Mouse (Mus musculus) midbrain, postnatal 0 days (tissue): Measurements from ENCODE around the gene Gm7534. TPM values are rescaled to one million over a fixed set of nuclear protein-coding genes. Genes with fewer than 3 reads are reported as not detected.

Source experiments
- ATAC-seq: fragments of 200-750 bp; cut with Nextera tagmentation; 2 replicates; pipeline ENCODE4 v1.8.0; 2017; ENCODE audit warnings: moderate number of reproducible peaks, mild to moderate bottlenecking, moderate TSS enrichment, moderate library complexity; ENCODE audit not compliant: low FRiP score
- DNase-seq: peaks from one replicate; pipeline ENCODE4 v3.0.0-alpha.2; 2015; ENCODE audit warnings: low spot score
- H3K27ac ChIP-seq: fragments of 300-500 bp; sonication (generic); 2 replicates; pipeline ENCODE4 v1.5.1; 2014; ENCODE audit warnings: low read depth, mild to moderate bottlenecking, low read length, mixed read lengths
- H3K27me3 ChIP-seq: fragments of 300-500 bp; sonication (generic); 2 replicates; pipeline ENCODE4 v1.6.1; 2014; ENCODE audit warnings: low read length, control low read depth, mixed read lengths; ENCODE audit not compliant: insufficient read depth
- H3K36me3 ChIP-seq: fragments of 300-500 bp; sonication (generic); 2 replicates; pipeline ENCODE4 v1.6.1; 2014; ENCODE audit warnings: low read length, control low read depth, mixed read lengths; ENCODE audit not compliant: insufficient read depth
- H3K4me1 ChIP-seq: fragments of 300-500 bp; sonication (generic); 2 replicates; pipeline ENCODE4 v1.6.1; 2014; ENCODE audit warnings: mild to moderate bottlenecking, control low read depth, antibody characterized with exemption, low read length, mixed read lengths; ENCODE audit not compliant: insufficient read depth
- H3K4me2 ChIP-seq: fragments of 300-500 bp; sonication (generic); 2 replicates; pipeline ENCODE4 v1.6.1; 2014; ENCODE audit warnings: low read depth, mild to moderate bottlenecking, low read length, mixed read lengths; ENCODE audit not compliant: poor library complexity, severe bottlenecking
- H3K4me3 ChIP-seq: fragments of 300-500 bp; sonication (generic); 2 replicates; pipeline ENCODE4 v1.5.1; 2014; ENCODE audit warnings: low read depth, mild to moderate bottlenecking, low read length, moderate library complexity
- H3K9ac ChIP-seq: fragments of 300-500 bp; sonication (generic); replicated peaks from 2 replicates; pipeline ENCODE4 v1.6.1; 2014; ENCODE audit warnings: mild to moderate bottlenecking, low read length, moderate library complexity, mixed read lengths; ENCODE audit not compliant: poor library complexity, severe bottlenecking
- H3K9me3 ChIP-seq: fragments of 300-500 bp; sonication (generic); 2 replicates; pipeline ENCODE4 v1.6.1; 2016; ENCODE audit warnings: low read length, control low read depth
- CTCF ChIP-seq: IDR thresholded peaks from 2 replicates; pipeline ENCODE4 v1.5.1; 2016; ENCODE audit warnings: antibody characterized with exemption, mild to moderate bottlenecking
- WGBS: fragments of 180-500 bp; shearing (Covaris S2); extraction: QIAGEN DNeasy Blood & Tissue Kit; methylation state at CpG from one replicate; pipeline ENCODE4 v1.1.7; 2014; 5-methylcytosine and 5-hydroxymethylcytosine counted together
- polyA plus RNA-seq: library from polyadenylated mRNA; unstranded; fragments of >200 nt; fragmentation: Nextera tagmentation; extraction: Ambion mirVana; gene quantifications from 2 replicates; pipeline ENCODE4 v1.2.1, GENCODE M21; 2015
- total RNA-seq: library from RNA; depleted of rRNA; stranded (reverse); fragments of >200 nt; gene quantifications from 2 replicates; pipeline ENCODE4 v1.2.3, GENCODE M21; 2014

Gene Gm7534
- total and polyA plus RNA-seq, 2 experiments from 2014 or later: not detected

DNA sequence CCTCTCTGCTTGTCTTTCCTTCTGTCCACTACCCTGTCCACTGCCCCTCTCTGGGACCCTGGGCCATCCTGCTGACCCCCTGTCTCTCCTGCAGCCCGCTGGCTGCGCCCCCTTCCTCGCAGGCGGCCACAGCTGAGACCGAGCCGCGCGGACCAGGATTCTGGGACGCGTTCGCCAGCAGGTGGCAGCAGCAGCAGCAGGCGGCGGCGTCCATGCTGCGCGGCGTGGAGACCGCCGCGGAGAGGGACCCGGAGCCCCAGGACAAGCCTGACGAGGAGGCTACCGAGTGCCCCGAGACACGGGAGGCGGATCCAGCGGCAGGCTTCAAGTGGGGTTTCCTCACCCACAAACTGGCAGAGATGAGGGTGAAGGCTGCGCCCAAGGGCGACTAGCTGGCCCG lies 46.8 kb upstream of the Gm7534 start:
- Histone ChIP-seq H3K9ac (peak overlapping the region; percentile 40), H3K4me1 (peaks cover 8% of the 10 kb centered on the region; the same call in 1 of the 2 replicates), H3K4me2 (peak overlapping the region; percentile 77), H3K9me3 (no peaks in the 10 kb centered on the region), H3K4me3 (peak overlapping the region; percentile 55), H3K27me3 (peaks cover 33% of the 10 kb centered on the region), H3K36me3 (no peaks in the 10 kb centered on the region), H3K27ac (no peak overlapping the region)
- WGBS: 2% methylated on average over 30 of the region's 30 CpGs
- peak; percentile 96 for TF ChIP-seq CTCF
- ATAC-seq: no peak
- peak; percentile 65 for DNase-seq

DNA sequence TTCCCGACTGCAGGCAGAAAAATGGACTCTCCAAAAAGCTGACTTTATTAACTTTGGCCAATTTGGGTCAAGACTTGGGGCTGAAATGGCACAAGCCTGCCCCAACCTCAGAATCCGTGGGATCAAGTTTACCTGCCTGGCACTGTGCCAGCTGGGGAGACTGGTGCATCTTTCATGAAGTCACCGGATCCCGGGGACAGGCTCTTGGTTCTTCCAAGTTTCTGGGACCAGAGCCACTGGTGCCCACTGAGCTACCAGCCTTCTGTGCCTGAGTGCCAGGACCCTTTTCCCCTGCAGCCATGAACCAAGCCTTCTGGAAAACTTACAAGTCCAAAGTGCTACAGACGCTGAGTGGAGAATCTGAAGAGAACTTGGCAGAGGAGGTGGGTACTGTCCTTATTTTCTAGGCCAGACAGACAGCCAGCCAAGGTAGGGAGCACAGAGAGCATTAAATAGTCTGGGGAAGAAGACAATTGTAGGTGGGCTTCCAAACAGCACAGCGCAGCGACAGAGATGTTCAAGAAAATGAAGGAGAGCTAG lies 44.0 kb upstream of the Gm7534 start, which contains the start of gene Gm30191:
TSS of gene Gm30191 (plus strand) at position 217 of the 540 bp plus-strand sequence.
- H3K4me3 ChIP-seq: peak within 1 kb of the TSS; percentile 67
- DNase-seq (peak; percentile 30), ATAC-seq (no peak)
- H3K9me3 ChIP-seq: no peaks in the 10 kb centered on the region
- H3K4me2 ChIP-seq: peak within 1 kb of the TSS; percentile 97
- no peak for TF ChIP-seq CTCF
- no peak within 1 kb of the TSS for H3K27ac ChIP-seq
- peaks cover 12% of the 10 kb centered on the region; the same call in 1 of the 2 replicates for H3K4me1 ChIP-seq
- no peaks in the 10 kb centered on the region for H3K36me3 ChIP-seq
- WGBS: 72% methylated on average over 7 of the region's 7 CpGs
- peaks cover 18% of the 10 kb centered on the region for H3K27me3 ChIP-seq
- no peak within 1 kb of the TSS for H3K9ac ChIP-seq

DNA sequence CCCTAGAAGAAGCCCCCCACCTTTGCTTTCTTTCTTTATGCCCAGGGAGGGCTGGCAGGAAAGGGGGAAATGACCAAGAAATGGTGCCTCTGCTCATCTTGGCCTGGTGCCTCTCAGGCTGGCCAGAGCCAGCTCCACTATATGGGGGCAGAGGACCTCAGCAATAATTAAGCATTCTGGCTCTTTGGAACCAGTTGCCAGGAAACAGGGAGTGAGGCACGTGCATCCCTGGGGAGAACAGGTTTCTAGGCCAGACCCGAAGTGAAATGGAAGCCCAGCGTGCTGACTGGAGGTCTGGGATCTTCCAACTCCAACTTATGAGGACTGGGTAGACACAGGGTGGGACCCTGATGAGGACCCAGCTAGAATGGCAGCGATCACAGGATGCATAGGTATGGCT lies 43.5 kb upstream of the Gm7534 start:
- no peak for ATAC-seq
- Histone ChIP-seq H3K27me3 (peaks cover 16% of the 10 kb centered on the region), H3K9ac (no peak overlapping the region), H3K4me2 (no peak overlapping the region), H3K27ac (no peak overlapping the region), H3K36me3 (no peaks in the 10 kb centered on the region), H3K4me1 (peaks cover 12% of the 10 kb centered on the region; the same call in 1 of the 2 replicates), H3K4me3 (no peak overlapping the region), H3K9me3 (no peaks in the 10 kb centered on the region)
- TF ChIP-seq CTCF: no peak
- 16% methylated on average over 4 of the region's 4 CpGs for WGBS
- DNase-seq: peak; percentile 80

DNA sequence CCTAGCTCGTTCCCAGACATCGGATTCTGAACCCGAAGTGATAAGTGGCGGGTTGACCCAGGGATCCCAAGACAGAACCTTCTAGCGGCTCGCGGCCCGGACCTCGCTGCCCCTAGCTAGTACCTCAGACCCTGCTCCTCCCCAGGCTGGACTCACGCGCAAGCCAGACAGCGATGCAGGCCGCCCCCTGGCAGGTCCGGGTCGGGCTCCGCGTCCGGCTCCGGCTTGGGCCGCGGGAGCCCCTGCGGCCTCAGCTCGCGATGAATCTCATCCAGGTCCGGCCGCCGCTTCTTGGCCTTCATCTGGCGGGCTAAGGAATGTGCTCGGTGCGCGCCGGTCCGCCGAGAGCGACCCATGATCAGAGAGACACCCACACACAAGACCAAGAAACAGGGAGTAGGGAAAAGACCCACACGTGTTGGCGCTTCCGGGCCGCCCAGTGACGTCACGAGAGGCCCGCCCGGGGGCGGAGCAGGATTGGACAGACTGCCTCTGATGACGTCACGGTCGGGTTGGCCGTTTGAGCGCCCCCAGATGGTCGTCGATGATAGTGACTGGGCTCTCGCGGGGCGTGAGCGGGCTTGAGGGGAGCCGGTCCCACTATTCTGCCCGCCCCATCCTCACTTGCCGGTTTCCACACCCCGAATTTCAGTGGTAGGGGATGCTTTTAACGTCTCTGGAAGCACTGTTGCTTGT lies 42.5 kb upstream of the Gm7534 start, which contains the start of gene Zfp593:
TSS of gene Zfp593 (minus strand) at position 445 of the 696 bp plus-strand sequence.
- Histone ChIP-seq H3K9ac (peak within 1 kb of the TSS; percentile 68), H3K9me3 (no peaks in the 10 kb centered on the region), H3K27me3 (peaks cover 11% of the 10 kb centered on the region), H3K4me1 (peaks cover 9% of the 10 kb centered on the region; the same call in 1 of the 2 replicates), H3K27ac (no peak within 1 kb of the TSS), H3K4me3 (peak within 1 kb of the TSS; percentile 67), H3K4me2 (peak within 1 kb of the TSS; percentile 97), H3K36me3 (no peaks in the 10 kb centered on the region)
- ATAC-seq (peak; percentile 74), DNase-seq (peak; percentile 93)
- TF ChIP-seq CTCF: peak; percentile 90
- WGBS: under 1% methylated on average over 60 of the region's 60 CpGs

DNA sequence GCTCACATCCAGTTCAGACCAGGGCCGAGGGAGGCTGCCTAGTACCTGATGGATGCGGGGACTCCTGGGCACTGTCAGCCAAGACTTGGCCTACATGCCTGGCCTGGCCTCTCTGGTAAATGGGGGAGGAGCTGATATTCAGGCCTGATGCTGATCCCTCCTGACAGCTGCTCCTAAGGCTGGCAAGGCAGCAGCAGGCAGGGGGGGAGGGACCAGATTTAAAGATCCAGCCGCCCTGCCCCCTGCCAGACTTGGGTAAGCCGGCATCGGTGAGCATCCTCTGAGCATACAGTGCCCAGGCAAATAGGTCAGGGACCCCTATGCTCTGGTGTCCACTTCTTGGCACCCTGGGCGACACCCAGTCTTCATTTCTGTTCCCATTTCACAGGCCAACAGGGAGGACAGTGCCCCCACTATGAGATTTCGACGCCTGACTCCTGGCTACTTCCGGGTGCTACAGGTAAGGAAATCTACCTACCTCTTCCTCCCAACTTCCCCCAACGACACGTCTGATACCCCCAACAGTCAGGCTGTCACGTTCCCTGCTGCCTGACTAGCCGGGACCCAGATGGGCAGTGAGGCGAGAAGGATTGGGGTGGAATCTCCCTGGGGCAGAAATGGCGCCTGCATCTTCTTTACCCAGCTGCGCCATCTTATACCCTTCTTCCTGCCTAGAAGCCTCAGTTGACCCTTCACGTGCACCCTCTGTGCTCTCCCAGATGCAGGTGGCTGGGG lies 40.9 kb upstream of the Gm7534 start, which contains the start of gene E130218I03Rik:
TSS of gene E130218I03Rik (plus strand) at position 147 of the 735 bp plus-strand sequence.
- H3K9ac ChIP-seq: 0 out of 2 replicates have a peak within 1 kb of the TSS, but pooled peaks have one; percentile 68
- peaks cover 9% of the 10 kb centered on the region; the same call in 1 of the 2 replicates for H3K4me1 ChIP-seq
- H3K27me3 ChIP-seq: peaks cover 11% of the 10 kb centered on the region
- peak within 1 kb of the TSS; percentile 67; the same call in 1 of the 2 replicates for H3K4me3 ChIP-seq
- no peak for TF ChIP-seq CTCF
- H3K4me2 ChIP-seq: peak within 1 kb of the TSS; percentile 97
- no peak within 1 kb of the TSS for H3K27ac ChIP-seq
- DNase-seq: peak; percentile 34
- WGBS: 90% methylated on average over 17 of the region's 17 CpGs
- no peak for ATAC-seq
- no peaks in the 10 kb centered on the region for H3K36me3 ChIP-seq
- no peaks in the 10 kb centered on the region for H3K9me3 ChIP-seq
